Mouse (Mus musculus) heart, postnatal 10 days (tissue): ENCODE measurements at regions not wholly inside any gene's neighbourhood (a gene's known extent, or its start where the extent isn't known, plus 50 kb on each side); places are given as distances from the start of the nearest gene placed in this dataset.

Source experiments
- DNase-seq, 2 experiments: peaks; one replicate each; pipeline ENCODE4 v3.0.0; 2021
- intact Hi-C: fragments of 180-260 bp; cut with DNase I; formaldehyde crosslinking; loops from one replicate; pipeline ENCODE4 v1.15.1; 2025

GRCm38 (mm10) chr8:86364898-86365297, 215.6 kb downstream of the Abcc12 start:
- no peak for DNase-seq
- intact Hi-C loops = no loop called here

DNA sequence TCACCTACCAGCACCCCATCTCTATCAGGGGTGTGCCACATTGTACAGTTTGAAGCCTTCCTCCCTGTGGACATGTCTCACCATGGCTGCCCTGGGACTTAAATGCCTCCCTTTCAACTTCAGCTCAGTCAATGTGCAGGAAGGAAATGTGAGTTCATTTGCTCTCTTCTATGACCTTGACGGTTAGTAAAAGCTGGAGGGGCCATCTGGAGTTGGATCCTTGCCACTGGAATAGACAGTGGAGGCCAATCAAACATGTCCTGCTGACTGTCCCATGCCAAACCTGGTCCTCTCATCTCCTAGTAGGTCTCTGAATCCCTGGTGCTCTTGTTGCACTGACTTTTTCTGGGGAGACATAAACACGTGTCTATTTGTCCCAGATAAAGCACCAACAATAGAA, 220.2 kb downstream of the Abcc12 start:
- intact Hi-C loops = no loop called here
- DNase-seq = no peak

- intact Hi-C loops = no loop called here
- DNase-seq = no peak
These were observed 221.0 kb downstream of the Abcc12 start for GRCm38 (mm10) chr8:86359518-86359917.

DNA sequence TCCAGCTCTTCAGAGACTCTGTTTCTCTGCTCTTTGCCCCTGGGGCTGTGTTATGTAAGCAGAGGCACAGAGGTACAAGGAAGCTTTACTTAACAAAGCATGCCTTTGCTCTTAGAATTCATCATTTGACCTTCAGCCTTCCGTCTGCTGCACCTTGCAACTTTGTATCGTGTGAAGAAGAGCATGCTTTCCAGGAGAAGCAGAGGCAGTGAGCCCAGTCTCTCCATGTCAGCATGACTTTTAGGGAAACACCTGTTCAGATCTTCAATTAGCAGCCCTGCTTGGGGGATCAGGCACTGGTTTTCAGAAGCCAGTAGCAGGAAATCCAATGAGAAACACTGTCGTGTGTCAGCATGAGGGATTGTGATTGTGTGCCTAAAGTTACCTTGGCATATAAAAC, 226.7 kb downstream of the Abcc12 start:
- intact Hi-C loops = no loop called here
- no peak for DNase-seq

DNA sequence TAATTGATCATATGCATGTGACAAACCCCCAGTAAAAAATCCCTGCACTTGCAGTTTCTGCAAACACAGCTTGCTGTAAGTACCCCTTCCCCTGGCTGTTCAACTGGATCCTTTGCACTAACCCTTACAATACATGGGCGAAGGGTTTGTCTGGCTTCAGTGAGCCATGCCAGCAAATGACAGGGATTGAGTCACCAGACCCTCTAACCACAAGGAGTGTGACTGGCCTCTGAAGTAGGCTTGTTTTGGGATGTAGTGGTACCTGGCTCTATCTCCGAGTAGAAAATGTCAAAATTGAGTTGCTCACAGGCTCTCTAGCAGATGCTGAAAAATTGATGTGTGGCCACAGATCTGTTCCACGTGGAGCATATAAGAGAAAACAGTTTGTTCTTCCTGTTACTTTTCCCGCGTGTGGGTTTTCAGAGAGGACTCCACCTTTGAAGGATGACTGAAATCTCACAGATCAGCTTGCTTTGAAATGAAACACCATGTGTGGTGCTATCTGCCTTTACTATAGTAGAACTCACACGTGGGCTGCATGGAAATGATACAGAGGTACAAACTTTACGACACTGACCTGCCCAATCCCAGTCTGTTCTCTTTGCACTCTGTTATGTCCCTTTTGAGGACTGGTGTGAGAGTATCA, 228.8 kb downstream of the Abcc12 start:
- intact Hi-C loops = no loop called here
- DNase-seq = no peak

DNA sequence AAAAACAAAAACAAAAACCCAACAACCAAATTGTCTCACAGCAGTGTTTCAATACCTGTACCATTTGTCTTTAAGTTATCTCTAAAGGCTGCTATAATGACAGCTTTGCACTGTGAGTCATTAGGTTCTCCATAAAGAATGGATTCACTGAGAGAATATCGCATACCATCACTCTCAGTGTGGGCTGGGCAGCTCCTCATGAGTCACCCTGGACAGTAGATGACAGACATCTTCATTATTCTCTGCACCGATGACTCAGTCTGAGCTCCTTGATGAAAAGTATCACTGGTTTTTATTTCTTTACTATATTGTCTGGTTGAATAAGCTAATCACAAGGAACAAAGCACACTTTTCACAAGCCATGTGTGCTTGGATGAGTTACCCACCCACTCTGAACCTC, 230.4 kb downstream of the Abcc12 start:
- DNase-seq = no peak
- intact Hi-C loops = no loop called here

GRCm38 (mm10) chr8:86342016-86342684, 238.3 kb downstream of the Abcc12 start:
- intact Hi-C loops = no loop called here
- DNase-seq = no peak

DNA sequence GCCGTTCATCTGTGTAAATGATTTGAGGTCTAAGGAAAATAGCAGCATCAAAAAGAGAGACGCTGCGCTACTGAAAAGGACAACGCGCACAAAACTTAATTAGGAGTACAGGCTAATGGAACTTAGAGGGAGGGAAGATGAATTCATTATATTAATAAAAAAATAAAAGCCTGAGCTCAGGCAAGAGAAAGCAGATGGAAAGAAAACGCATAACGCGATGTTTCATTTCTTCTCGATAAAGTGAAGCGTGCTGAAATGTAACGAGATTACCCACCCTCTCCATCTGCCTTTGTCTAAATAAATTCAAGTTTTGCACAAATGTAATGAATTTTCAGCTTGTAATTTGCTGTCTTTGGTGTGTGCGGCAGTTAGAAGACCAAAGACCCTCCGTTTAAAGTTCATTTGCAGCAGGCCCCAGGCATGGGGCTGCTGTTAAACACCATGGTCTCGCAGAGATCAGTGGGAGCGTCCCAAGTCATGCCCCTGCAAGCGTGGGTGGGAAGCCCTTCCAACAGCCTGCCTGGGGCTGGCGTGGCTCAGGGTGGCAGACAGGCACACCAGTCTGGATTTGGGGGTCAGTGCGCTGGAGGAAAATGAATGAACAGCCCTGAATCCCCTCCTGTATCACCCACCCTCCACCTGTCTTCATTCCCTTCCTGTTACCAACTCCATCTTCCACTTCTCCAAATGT, 241.8 kb downstream of the Abcc12 start:
- intact Hi-C loops = no loop called here
- no peak for DNase-seq

GRCm38 (mm10) chr8:86331383-86331782, 249.1 kb downstream of the Abcc12 start:
- intact Hi-C loops = no loop called here
- no peak for DNase-seq

- intact Hi-C loops = no loop called here
These were observed 251.9 kb downstream of the Abcc12 start for GRCm38 (mm10) chr8:86328626-86329025.

DNA sequence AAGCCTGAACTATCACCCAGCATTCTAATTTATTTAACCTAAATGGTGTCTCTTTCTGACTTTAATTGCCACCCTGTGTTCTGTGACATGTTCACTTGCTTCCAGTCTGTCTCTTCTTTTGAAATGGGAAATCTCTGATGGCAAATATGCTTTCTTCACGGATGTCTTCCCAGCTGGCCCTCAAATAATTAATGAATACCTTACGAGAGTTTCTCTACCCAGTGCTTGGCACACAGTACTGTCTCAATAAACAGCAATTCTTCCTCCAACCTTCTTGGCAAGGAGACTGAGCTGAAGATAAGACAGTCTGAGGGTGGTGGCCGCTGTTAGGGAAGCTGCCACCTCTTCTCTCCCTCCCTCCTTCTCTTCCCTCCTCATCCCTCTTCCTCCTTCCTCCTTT, 252.5 kb downstream of the Abcc12 start:
- DNase-seq = no peak
- intact Hi-C loops = no loop called here

More at GRCm38 (mm10) chr8:86328626-86329025, 251.9 kb downstream of the Abcc12 start:
- DNase-seq = no peak

DNA sequence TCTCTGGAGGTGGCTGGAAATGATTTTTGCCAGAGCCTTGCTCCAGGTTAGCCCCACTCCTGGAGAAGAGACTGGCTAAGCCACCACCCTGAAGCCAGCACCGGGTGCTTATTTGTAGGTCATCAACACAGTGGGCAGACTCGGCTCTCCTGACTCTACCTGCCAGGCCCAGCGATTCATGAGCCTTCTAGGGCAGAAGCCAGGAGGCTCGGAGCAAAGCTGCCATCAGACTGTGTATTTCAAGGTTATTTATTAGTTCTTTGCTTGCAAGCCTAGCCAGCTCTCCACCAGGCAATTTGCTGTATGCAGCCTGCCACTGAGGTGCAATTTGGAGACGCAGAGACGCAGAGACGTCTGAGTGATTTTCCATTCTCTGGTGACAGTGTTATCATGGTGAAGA, 255.4 kb downstream of the Abcc12 start:
- DNase-seq = no peak
- intact Hi-C loops = no loop called here

DNA sequence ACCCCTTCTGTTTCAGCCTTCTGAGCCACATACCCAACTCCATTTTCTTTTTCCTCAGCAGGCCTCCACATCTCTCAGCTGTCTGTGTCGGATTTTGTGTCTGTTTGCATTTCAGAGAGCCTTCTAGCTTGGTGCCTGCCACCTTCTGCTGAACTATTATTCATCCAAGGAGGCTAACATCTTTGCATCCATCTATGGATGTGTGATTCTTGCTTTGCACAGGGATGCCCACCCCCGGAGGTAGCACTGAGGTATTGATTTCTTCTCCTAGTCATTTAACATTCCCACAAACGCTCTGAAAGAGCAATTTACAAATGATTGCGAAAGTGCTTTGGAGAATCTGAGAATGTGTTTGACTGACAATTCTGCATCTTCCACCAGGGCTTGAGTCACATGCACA, 255.9 kb downstream of the Abcc12 start:
- no peak for DNase-seq
- intact Hi-C loops = no loop called here

GRCm38 (mm10) chr8:86323823-86324222, 256.7 kb downstream of the Abcc12 start:
- intact Hi-C loops = no loop called here

GRCm38 (mm10) chr8:86322494-86322893, 258.0 kb downstream of the Abcc12 start:
- intact Hi-C loops = no loop called here
- no peak for DNase-seq

More at GRCm38 (mm10) chr8:86323823-86324222, 256.7 kb downstream of the Abcc12 start:
- no peak for DNase-seq

GRCm38 (mm10) chr8:86320938-86321337, 259.5 kb downstream of the Abcc12 start:
- DNase-seq = no peak
- intact Hi-C loops = no loop called here

DNA sequence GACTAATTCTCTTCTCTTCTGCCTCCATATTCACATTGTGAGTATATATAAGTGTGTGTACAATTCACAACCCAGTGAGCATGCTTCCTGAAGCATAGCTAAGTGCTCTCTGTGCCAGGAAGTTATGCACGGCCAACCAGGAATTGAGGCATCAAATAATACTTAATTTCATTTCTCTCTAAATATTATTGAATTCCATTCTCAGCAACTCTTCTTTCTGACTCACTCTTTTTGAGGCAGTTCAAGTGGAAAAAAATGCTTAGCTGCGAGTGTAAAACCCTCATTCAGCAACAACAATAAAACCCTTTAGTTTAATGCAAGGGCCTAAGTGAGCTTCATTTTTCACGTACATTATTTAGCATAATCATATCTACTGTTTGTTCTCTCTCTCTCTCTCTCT, 262.0 kb downstream of the Abcc12 start:
- intact Hi-C loops = no loop called here
- DNase-seq = no peak

DNA sequence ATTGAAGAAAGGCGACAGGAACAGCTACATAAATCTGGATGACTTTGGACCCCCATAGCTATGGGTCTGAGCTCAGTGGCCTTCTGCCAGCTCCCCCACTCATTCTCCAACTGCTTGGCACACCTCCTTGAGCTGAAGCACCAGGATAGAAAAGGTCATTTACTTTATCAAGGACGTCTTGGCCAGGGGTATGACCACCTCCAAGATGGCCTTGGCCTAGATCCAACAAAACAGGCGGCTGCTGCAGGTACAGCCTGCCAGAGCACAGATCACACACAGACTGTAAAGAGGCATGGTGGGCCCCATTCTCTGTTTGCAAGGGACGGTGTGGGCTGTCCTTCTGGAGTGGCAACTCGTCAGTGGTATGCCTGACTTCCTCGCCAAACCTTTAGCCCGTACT, 264.2 kb downstream of the Abcc12 start:
- intact Hi-C loops = no loop called here
- no peak for DNase-seq

- intact Hi-C loops = no loop called here
- DNase-seq = no peak
These were observed 271.0 kb downstream of the Abcc12 start for GRCm38 (mm10) chr8:86309460-86309859.

GRCm38 (mm10) chr8:86307339-86307738, 273.1 kb downstream of the Abcc12 start:
- intact Hi-C loops = no loop called here
- no peak for DNase-seq

DNA sequence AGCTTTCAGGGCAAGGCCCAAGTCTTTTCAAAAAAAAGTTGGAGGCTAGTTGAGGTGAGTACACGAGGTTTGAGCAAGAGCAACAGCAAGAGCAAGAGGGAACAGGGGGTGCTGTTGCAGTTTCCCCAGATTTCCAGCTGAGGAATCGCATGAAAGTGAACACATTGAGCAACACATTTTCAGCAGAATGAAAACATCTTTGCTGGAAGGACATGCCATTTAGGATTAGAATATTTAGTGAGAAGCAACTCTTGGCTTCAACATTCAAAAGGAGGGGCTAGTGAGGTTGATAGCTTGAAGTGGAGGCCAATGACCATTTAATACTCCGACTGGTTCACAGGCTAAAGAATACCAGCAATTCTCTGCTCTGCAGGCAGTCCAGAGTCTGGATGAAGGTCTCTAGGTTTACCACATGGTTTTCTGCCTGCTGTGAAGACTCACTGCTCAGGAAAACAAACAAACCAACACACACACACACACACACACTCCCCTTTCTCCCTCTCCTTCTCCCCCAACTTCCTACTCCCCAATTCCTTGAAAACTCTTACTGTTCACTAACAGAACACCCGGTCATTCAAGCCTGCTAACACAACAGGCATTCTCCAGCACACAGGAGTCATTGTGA, 278.5 kb downstream of the Abcc12 start:
- intact Hi-C loops = no loop called here
- DNase-seq = no peak
